Mouse (Mus musculus): ENCODE results near the gene Fosb. TPM values are rescaled to one million over a fixed set of nuclear protein-coding genes. Genes with fewer than 3 reads are reported as not detected.

The Fosb gene
- total and polyA plus RNA-seq, 2 experiments from 2014 or later = 0.11 to 0.38 TPM

- WGBS = 2% methylated on average over 48 of the region's 48 CpGs
- Histone ChIP-seq H3K27ac (ENCODE audit: low read depth, low read length) (no peak overlapping the region), H3K36me3 (ENCODE audit: insufficient read depth, low read length) (no peaks in the 10 kb centered on the region), H3K4me3 (ENCODE audit: low read depth, low read length) (peak overlapping the region; percentile 31), H3K9ac (replicated peaks; ENCODE audit: low read length, poor library complexity, severe bottlenecking) (peak overlapping the region; percentile 5; the same call in 1 of the 2 replicates), H3K27me3 (ENCODE audit: insufficient read depth, low read length) (peaks cover 29% of the 10 kb centered on the region), H3K4me2 (ENCODE audit: low read depth, low read length, poor library complexity, severe bottlenecking) (peak overlapping the region; percentile 46), H3K9me3 (ENCODE audit: low read length) (no peaks in the 10 kb centered on the region), H3K4me1 (ENCODE audit: insufficient read depth, low read length) (peaks cover 10% of the 10 kb centered on the region; the same call in 1 of the 2 replicates)
- DNase-seq (ENCODE audit: low spot score) = no peak
- ATAC-seq (ENCODE audit: low FRiP score) = no peak
- TF ChIP-seq CTCF (IDR thresholded peaks at IDR 0.05) = no peak
Observed at GRCm38 (mm10) chr7:19304501-19305412, 5.1 kb downstream of the Fosb start.

- Histone ChIP-seq H3K36me3 (ENCODE audit: insufficient read depth, low read length) (no peaks in the 10 kb centered on the region), H3K27ac (ENCODE audit: low read depth, low read length) (no peak overlapping the region), H3K27me3 (ENCODE audit: insufficient read depth, low read length) (peaks cover 29% of the 10 kb centered on the region), H3K9me3 (ENCODE audit: low read length) (no peaks in the 10 kb centered on the region), H3K4me2 (ENCODE audit: low read depth, low read length, poor library complexity, severe bottlenecking) (peak overlapping the region; percentile 20; the same call in 1 of the 2 replicates), H3K9ac (replicated peaks; ENCODE audit: low read length, poor library complexity, severe bottlenecking) (no peak overlapping the region), H3K4me3 (ENCODE audit: low read depth, low read length) (no peak overlapping the region), H3K4me1 (ENCODE audit: insufficient read depth, low read length) (peaks cover 7% of the 10 kb centered on the region; the same call in 1 of the 2 replicates)
- DNase-seq (ENCODE audit: low spot score) (peak; percentile 56), ATAC-seq (ENCODE audit: low FRiP score) (no peak)
- TF ChIP-seq CTCF (IDR thresholded peaks at IDR 0.05) = peak; percentile 75
- under 1% methylated on average over 16 of the region's 16 CpGs for WGBS
Observed at GRCm38 (mm10) chr7:19303770-19304169, 6.1 kb downstream of the Fosb start.

- H3K4me2 ChIP-seq (ENCODE audit: low read depth, low read length, poor library complexity, severe bottlenecking) = no peak overlapping the region
- H3K9ac ChIP-seq (replicated peaks; ENCODE audit: low read length, poor library complexity, severe bottlenecking) = no peak overlapping the region
- DNase-seq (ENCODE audit: low spot score) = no peak
- no peak for ATAC-seq (ENCODE audit: low FRiP score)
- H3K4me1 ChIP-seq (ENCODE audit: insufficient read depth, low read length) = peaks cover 7% of the 10 kb centered on the region; the same call in 1 of the 2 replicates
- 75% methylated on average over 12 of the region's 12 CpGs for WGBS
- peaks cover 29% of the 10 kb centered on the region for H3K27me3 ChIP-seq (ENCODE audit: insufficient read depth, low read length)
- H3K36me3 ChIP-seq (ENCODE audit: insufficient read depth, low read length) = no peaks in the 10 kb centered on the region
- H3K27ac ChIP-seq (ENCODE audit: low read depth, low read length) = no peak overlapping the region
- no peak for TF ChIP-seq CTCF (IDR thresholded peaks at IDR 0.05)
- no peak overlapping the region for H3K4me3 ChIP-seq (ENCODE audit: low read depth, low read length)
- H3K9me3 ChIP-seq (ENCODE audit: low read length) = no peaks in the 10 kb centered on the region
Observed at GRCm38 (mm10) chr7:19303046-19303305, 6.9 kb downstream of the Fosb start.

- H3K4me2 ChIP-seq (ENCODE audit: low read depth, low read length, poor library complexity, severe bottlenecking) = peak overlapping the region; percentile 60
- peaks cover 29% of the 10 kb centered on the region for H3K27me3 ChIP-seq (ENCODE audit: insufficient read depth, low read length)
- TF ChIP-seq CTCF (IDR thresholded peaks at IDR 0.05) = no peak
- WGBS = 50% methylated on average over 13 of the region's 13 CpGs
- H3K9me3 ChIP-seq (ENCODE audit: low read length) = no peaks in the 10 kb centered on the region
- H3K4me1 ChIP-seq (ENCODE audit: insufficient read depth, low read length) = peaks cover 7% of the 10 kb centered on the region; the same call in 1 of the 2 replicates
- ATAC-seq (ENCODE audit: low FRiP score) (no peak), DNase-seq (ENCODE audit: low spot score) (no peak)
- H3K4me3 ChIP-seq (ENCODE audit: low read depth, low read length) = peak overlapping the region; percentile 38
- no peak overlapping the region for H3K27ac ChIP-seq (ENCODE audit: low read depth, low read length)
- H3K36me3 ChIP-seq (ENCODE audit: insufficient read depth, low read length) = no peaks in the 10 kb centered on the region
- peak overlapping the region; percentile 54; the same call in 1 of the 2 replicates for H3K9ac ChIP-seq (replicated peaks; ENCODE audit: low read length, poor library complexity, severe bottlenecking)
Observed at GRCm38 (mm10) chr7:19302264-19303045, 7.4 kb downstream of the Fosb start.

GRCm38 (mm10) chr7:19301461-19302263 lies 8.2 kb downstream of the Fosb start:
- Histone ChIP-seq H3K9me3 (ENCODE audit: low read length) (no peaks in the 10 kb centered on the region), H3K4me3 (ENCODE audit: low read depth, low read length) (peak overlapping the region; percentile 38), H3K27me3 (ENCODE audit: insufficient read depth, low read length) (peaks cover 24% of the 10 kb centered on the region), H3K4me1 (ENCODE audit: insufficient read depth, low read length) (peaks cover 7% of the 10 kb centered on the region; the same call in 1 of the 2 replicates), H3K9ac (replicated peaks; ENCODE audit: low read length, poor library complexity, severe bottlenecking) (peak overlapping the region; percentile 54), H3K4me2 (ENCODE audit: low read depth, low read length, poor library complexity, severe bottlenecking) (peak overlapping the region; percentile 60), H3K27ac (ENCODE audit: low read depth, low read length) (0 out of 2 replicates have a peak overlapping the region, but pooled peaks have one; percentile 12), H3K36me3 (ENCODE audit: insufficient read depth, low read length) (no peaks in the 10 kb centered on the region)
- 6% methylated on average over 16 of the region's 16 CpGs for WGBS
- TF ChIP-seq CTCF (IDR thresholded peaks at IDR 0.05) = no peak
- DNase-seq (ENCODE audit: low spot score) (no peak), ATAC-seq (ENCODE audit: low FRiP score) (no peak)
